Mouse (Mus musculus): ENCODE results near the gene Serpina10. TPM values are rescaled to one million over a fixed set of nuclear protein-coding genes. Genes with fewer than 3 reads are reported as not detected.
"Not testable (repeated sequence)": the region's sequence is repeated elsewhere in the genome, so short reads cannot be mapped to it uniquely, and the experiment has no call there.

Gene Serpina10
- total RNA-seq, 4 experiments from 2014 or later: not detected

- DNase-seq (ENCODE audit: low spot score in 2 of 2): no peak
These were observed 15.5 kb downstream of the Serpina10 start for GRCm38 (mm10) chr12:103615734-103616133.

DNA sequence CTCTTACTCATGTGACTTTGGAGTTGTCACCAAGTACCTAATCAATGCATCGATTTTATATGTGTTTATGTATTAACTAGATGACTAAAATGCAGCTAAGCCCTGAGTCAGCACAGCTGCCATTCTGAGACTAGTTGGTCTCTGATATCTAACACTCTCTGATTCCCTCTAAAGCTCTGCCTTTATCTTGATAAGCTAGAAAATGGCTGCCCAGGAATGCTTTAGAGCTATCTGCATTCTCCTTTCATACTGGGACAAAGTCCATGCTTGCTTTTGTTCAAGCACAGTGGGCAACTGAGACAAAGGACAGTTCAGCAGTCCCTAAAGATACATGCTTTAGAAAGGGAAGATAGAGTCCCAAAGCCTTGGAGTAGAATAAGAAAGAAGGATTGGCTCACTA is 16.1 kb downstream of the Serpina10 start:
- no peak for DNase-seq (ENCODE audit: low spot score in 2 of 2)

DNA sequence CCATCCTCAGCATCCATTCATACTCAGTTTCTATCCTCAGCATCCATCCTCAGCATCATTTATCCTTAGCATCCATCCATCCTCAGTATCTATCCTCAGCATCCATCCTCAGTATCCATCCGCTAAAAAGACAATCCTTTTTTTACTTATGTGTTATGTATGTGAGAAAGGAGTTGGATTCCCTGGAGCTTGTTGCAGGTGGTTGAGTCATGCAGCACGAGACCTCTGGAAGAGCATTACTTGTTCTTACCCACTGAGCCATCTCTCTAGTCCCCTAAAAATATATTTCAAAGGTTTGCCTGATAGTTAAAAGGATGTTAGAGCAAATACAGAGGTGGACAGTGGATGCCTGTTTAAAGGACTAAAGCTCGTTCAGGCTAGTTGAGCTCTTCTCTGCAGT is 29.4 kb downstream of the Serpina10 start:
- no peak for DNase-seq (ENCODE audit: low spot score in 2 of 2)

DNA sequence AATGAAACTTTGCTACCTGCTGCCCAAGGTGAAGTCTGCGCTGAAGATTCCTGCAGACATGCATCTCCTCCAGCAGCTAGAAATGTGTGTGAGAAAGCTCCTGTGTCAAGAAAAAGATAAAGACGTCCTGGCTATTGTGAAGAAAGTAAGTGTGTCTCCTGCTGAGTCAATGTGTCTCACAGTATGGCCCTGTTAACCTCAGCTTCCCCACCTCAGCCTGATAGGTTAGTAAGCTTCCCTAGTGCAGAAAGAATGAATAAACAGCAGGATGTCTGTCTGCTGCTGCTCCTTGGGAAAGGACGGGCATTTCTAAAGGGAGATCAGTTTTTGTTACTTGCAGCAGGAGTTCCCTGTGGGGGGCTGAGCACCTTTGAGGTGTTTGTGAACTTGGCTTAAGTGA is 30.9 kb downstream of the Serpina10 start:
- no peak for DNase-seq (ENCODE audit: low spot score in 2 of 2)

DNA sequence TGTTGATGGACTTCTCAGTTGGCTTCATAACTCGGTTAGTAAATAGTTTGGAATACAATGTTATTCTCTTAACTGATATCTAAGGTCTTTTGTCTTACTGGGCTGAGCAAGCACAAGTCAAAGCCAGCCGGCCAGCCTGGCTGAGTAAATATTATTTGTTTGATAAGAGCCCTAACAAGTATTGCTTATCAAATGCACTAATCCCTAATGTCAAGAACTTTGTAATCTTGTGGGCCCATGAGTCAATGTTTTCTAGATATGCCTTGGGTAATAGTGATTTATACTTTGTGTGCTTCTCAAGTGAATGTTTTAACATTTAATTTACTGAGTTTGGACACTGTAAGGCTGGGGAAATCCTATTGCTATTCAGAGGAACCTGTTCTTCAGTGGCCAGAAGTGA is 32.8 kb downstream of the Serpina10 start:
- no peak for DNase-seq (ENCODE audit: low spot score in 2 of 2)

DNA sequence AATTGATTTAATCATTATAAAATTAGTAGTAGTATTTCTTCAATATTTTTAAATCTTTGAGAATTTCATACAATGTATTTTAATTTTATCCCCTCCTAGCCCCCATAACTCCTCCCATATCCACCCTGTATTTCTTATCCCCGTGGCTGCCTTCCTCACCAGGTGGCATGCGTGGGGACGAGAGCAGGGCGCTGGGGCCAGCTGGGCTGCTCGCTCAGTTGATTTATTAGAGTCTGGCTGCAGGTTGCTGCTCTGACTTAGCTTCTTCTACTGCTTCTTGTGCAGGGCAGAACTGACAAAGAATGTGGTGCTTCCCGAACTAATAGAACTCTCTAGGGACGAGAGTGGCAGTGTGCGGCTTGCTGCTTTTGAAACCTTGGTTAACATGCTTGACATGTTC is 47.5 kb downstream of the Serpina10 start:
- no peak for DNase-seq (ENCODE audit: low spot score in 2 of 2)

DNA sequence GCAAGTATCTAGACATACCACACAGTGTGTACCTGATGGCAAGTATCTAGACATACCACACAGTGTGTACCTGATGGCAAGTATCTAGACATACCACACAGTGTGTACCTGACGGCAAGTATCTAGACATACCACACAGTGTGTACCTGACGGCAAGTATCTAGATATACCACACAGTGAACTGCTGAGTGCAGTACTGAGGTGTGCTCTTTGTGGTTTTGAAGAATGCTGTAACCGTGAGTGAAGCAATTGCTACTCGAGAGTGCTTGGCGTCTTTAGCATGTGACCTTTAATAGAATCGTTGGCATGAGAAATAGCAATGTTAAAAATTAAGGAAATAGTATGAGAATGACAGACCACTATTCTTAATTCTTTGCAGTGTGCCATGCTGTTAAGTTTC is 53.1 kb downstream of the Serpina10 start:
- DNase-seq (ENCODE audit: low spot score in 2 of 2): not testable (repeated sequence)

- DNase-seq (ENCODE audit: low spot score in 2 of 2): no peak
These were observed 61.6 kb downstream of the Serpina10 start for GRCm38 (mm10) chr12:103569690-103570089.

- DNase-seq (ENCODE audit: low spot score in 2 of 2): no peak
These were observed 64.1 kb downstream of the Serpina10 start for GRCm38 (mm10) chr12:103567129-103567528.

GRCm38 (mm10) chr12:103565151-103565550 is 66.1 kb downstream of the Serpina10 start:
- DNase-seq (ENCODE audit: low spot score in 2 of 2): no peak

Other genes starting within 250 kb of the Serpina10 start
- 10 to 100 TPM in 1 of 4 experiments, 1 to 10 TPM in 3; 5.3 to 20.3 (median 7.7) TPM for gene Otub2, start 242.8 kb downstream of the Serpina10 start, total RNA-seq (2022)
- 1 to 10 TPM in 2 of 4 experiments, under 1 TPM in 1, not detected in 1; 0.99 to 1.2 (median 1.2) TPM for gene 9330161L09Rik, start 223.6 kb downstream of the Serpina10 start, total RNA-seq (2022)
- 10 to 100 TPM; 79.0 to 94.0 (median 83.7) TPM for gene Ddx24, start 205.6 kb downstream of the Serpina10 start, total RNA-seq (2022)
- gene Ifi27, start 197.2 kb downstream of the Serpina10 start, total RNA-seq (2022): 10 to 100 TPM; 53.1 to 81.9 (median 71.7) TPM
- gene Ifi27l2a, start 187.8 kb downstream of the Serpina10 start, total RNA-seq (2022): 10 to 100 TPM in 3 of 4 experiments, 1 to 10 TPM in 1; 3.9 to 53.1 (median 26.9) TPM
- not detected for gene Ifi27l2b, start 174.2 kb downstream of the Serpina10 start, total RNA-seq (2022)
- gene Ppp4r4, start 99.2 kb downstream of the Serpina10 start, total RNA-seq (2022): 1 to 10 TPM in 1 of 4 experiments, under 1 TPM in 3; 0.11 to 1.2 (median 0.17) TPM
- not detected for gene Serpina6, start 25.8 kb upstream of the Serpina10 start, total RNA-seq (2022)
- gene Serpina16, start 44.7 kb upstream of the Serpina10 start, total RNA-seq (2022): not detected
- not detected for gene Serpina1f, start 64.1 kb upstream of the Serpina10 start, total RNA-seq (2022)
- gene Serpina1d, start 142.1 kb upstream of the Serpina10 start, total RNA-seq (2022): 1 to 10 TPM in 1 of 4 experiments, not detected in 3; 1.2 TPM
- 1 to 10 TPM in 1 of 4 experiments, not detected in 3; 1.8 TPM for gene Serpina1b, start 198.9 kb upstream of the Serpina10 start, total RNA-seq (2022)
- gene Serpina1a, start 232.1 kb upstream of the Serpina10 start, total RNA-seq (2022): under 1 TPM in 2 of 4 experiments, not detected in 2; 0.34 to 0.43 TPM